Mouse (Mus musculus): Measurements from ENCODE around the gene Car10. TPM values are rescaled to one million over a fixed set of nuclear protein-coding genes. Genes with fewer than 3 reads are reported as not detected.

Gene Car10
- polyA plus RNA-seq, 1 experiment from 2014 or later: 4.0 TPM

DNA sequence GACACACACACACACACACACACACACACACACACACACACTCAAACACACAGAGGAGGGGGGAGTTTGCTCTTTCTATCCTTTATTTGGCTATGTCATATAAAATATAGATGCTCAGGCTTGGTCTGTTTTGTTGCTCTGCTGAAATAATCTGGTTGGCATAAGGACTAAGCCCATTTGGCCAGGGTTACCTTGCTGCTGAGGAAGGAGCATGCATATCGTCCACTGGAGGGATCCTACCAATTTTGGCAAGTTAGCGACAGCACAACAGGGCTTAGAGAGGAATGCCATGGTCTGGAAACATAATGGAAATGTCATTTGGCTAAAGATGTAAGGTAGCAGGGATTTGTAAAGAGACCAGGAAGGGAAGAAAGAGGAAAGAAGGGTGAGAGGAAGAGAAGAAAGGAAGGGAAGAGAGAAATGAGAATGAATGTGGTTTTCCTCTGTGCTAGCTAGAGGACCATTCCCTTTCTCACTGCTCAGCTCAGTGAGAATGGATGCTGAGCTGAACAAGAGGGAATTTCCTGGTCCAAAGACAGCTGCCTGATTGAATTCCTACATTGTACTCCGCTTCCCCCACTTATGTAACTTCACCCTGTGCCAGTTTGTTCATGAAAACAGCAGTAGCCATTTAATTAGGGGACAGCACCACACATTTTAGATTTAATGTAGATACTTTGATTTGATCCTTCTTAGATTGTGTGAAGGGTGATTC is 5.4 kb downstream of the Car10 start:
- Histone ChIP-seq H3K4me3 (no peak overlapping the region), H3K4me1 (peaks cover 19% of the 10 kb centered on the region), H3K36me3 (no peaks in the 10 kb centered on the region), H3K9ac (no peak overlapping the region), H3K27me3 (peaks cover 52% of the 10 kb centered on the region), H3K9me3 (no peaks in the 10 kb centered on the region), H3K4me2 (no peak overlapping the region), H3K27ac (no peak overlapping the region)
- WGBS: 52% methylated on average over 3 of the region's 3 CpGs
- no peak for ATAC-seq (ENCODE audit: insufficient number of reproducible peaks, insufficient read depth, low FRiP score, low TSS enrichment, low read depth)

DNA sequence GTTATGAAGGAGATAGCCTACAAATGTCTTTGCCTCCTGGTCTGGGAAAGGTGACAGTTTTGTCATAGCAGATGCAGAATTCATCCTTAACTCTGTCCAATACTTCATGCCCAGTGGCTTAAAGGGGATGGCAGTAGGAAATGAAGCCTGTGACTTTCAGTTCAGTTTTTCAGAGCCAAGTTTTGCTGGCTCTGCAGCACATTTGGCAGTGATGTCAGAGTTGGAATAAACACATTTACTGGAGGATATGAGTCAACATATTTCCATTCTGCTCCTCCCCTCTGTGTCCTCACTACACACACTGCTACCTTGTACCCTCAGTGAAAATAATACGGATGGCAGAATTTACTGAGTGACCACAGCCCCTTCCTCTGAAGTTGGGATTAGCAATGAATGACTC is 11.6 kb downstream of the Car10 start:
- H3K4me1 ChIP-seq: no peaks in the 10 kb centered on the region
- no peak overlapping the region for H3K27ac ChIP-seq
- no peak overlapping the region for H3K9ac ChIP-seq
- H3K4me2 ChIP-seq: no peak overlapping the region
- H3K9me3 ChIP-seq: no peaks in the 10 kb centered on the region
- H3K27me3 ChIP-seq: no peaks in the 10 kb centered on the region
- no peak for ATAC-seq (ENCODE audit: insufficient number of reproducible peaks, insufficient read depth, low FRiP score, low TSS enrichment, low read depth)
- H3K4me3 ChIP-seq: no peak overlapping the region
- WGBS: 73% methylated on average over 1 of the region's 1 CpGs
- H3K36me3 ChIP-seq: no peaks in the 10 kb centered on the region

DNA sequence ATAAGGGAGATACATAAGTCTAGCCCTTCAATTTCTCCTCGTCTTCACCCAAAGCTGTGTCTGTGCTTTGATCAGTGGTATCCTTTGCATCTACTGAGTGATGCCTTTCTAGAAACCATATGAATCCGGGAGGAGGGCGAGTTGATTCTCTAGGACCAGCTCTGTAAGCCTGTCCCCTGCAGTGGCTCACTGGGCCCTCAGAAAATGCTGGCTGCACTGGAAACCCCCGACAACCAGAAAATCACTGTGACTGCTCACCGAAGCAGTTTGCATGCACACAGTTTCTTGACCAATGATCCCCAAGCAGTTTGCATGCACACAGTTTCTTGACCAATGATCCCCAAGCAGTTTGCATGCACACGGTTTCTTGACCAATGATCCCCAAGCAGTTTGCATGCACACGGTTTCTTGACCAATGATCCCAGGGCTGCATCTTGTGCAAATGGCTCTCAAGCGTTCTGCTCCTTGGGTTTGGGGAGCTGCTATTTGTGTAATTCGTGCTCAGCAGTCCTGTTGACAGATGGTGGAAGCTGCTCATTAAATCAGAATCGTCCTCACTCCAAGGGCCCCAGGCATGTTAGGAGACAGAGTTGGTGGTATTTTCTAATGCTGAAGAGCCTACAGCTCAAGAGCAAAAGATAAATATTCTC is 23.1 kb downstream of the Car10 start:
- ATAC-seq (ENCODE audit: insufficient number of reproducible peaks, insufficient read depth, low FRiP score, low TSS enrichment, low read depth): no peak
- 72% methylated on average over 10 of the region's 10 CpGs for WGBS
- no peak overlapping the region for H3K9ac ChIP-seq
- H3K27ac ChIP-seq: no peak overlapping the region
- no peak overlapping the region for H3K4me3 ChIP-seq
- H3K9me3 ChIP-seq: no peaks in the 10 kb centered on the region
- H3K36me3 ChIP-seq: no peaks in the 10 kb centered on the region
- no peak overlapping the region for H3K4me2 ChIP-seq
- H3K27me3 ChIP-seq: no peaks in the 10 kb centered on the region
- H3K4me1 ChIP-seq: no peaks in the 10 kb centered on the region

DNA sequence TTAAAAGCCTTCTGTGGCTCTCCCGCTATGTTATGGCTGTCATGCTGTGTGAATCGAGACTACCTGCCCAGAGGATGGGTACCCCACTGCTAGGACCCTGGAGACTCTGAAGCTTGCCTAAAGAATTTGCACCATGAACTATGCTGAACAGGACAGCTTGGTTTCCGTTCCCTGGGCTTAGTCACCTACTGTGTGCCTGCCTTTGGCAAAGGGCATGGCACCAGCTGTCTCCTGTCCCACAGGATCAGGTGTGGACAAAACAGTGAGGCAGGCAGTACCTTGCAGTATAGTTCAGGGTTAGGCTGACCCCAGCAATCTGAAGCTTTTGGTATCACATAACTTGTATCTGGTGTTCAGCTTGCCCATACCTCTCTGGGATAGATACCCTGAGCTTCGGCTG is 25.9 kb downstream of the Car10 start:
- Histone ChIP-seq H3K27ac (no peak overlapping the region), H3K9me3 (no peaks in the 10 kb centered on the region), H3K4me1 (no peaks in the 10 kb centered on the region), H3K4me3 (no peak overlapping the region), H3K36me3 (no peaks in the 10 kb centered on the region), H3K9ac (no peak overlapping the region), H3K27me3 (no peaks in the 10 kb centered on the region), H3K4me2 (no peak overlapping the region)
- no peak for ATAC-seq (ENCODE audit: insufficient number of reproducible peaks, insufficient read depth, low FRiP score, low TSS enrichment, low read depth)
- 74% methylated on average over 4 of the region's 4 CpGs for WGBS

DNA sequence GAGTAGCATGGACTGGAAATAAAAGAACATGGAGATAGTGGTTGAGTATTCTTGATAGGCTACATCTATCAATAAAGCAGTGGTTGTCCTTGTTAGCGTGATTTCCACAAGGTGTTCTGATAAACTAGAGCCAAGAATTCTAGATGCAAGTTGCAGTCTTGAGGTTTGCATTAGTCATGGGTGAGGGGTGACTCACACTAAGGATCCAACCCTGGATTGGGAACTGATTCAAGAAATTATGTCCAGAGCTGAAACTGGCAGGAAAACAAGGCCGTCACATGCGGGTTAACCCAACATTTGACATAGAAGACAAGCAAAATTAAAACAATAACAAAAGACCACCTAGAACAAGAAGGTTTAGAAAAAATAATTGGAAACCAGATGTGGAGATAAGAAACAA is 28.6 kb downstream of the Car10 start:
- H3K36me3 ChIP-seq: no peaks in the 10 kb centered on the region
- no peak overlapping the region for H3K4me2 ChIP-seq
- 76% methylated on average over 3 of the region's 3 CpGs for WGBS
- H3K9me3 ChIP-seq: no peaks in the 10 kb centered on the region
- H3K4me3 ChIP-seq: no peak overlapping the region
- ATAC-seq (ENCODE audit: insufficient number of reproducible peaks, insufficient read depth, low FRiP score, low TSS enrichment, low read depth): no peak
- no peak overlapping the region for H3K27ac ChIP-seq
- no peaks in the 10 kb centered on the region for H3K27me3 ChIP-seq
- H3K4me1 ChIP-seq: no peaks in the 10 kb centered on the region
- H3K9ac ChIP-seq: no peak overlapping the region

- WGBS: 70% methylated on average over 2 of the region's 2 CpGs
- H3K27me3 ChIP-seq: no peaks in the 10 kb centered on the region
- H3K4me2 ChIP-seq: no peak overlapping the region
- H3K9me3 ChIP-seq: no peaks in the 10 kb centered on the region
- ATAC-seq (ENCODE audit: insufficient number of reproducible peaks, insufficient read depth, low FRiP score, low TSS enrichment, low read depth): no peak
- H3K4me3 ChIP-seq: no peak overlapping the region
- H3K36me3 ChIP-seq: no peaks in the 10 kb centered on the region
- H3K4me1 ChIP-seq: no peaks in the 10 kb centered on the region
- H3K27ac ChIP-seq: no peak overlapping the region
- no peak overlapping the region for H3K9ac ChIP-seq
Observed at GRCm38 (mm10) chr11:93128481-93128880, 30.7 kb downstream of the Car10 start.

GRCm38 (mm10) chr11:93137841-93138240 is 40.0 kb downstream of the Car10 start:
- 79% methylated on average over 1 of the region's 1 CpGs for WGBS
- Histone ChIP-seq H3K9ac (no peak overlapping the region), H3K27me3 (no peaks in the 10 kb centered on the region), H3K4me2 (no peak overlapping the region), H3K4me1 (no peaks in the 10 kb centered on the region), H3K36me3 (no peaks in the 10 kb centered on the region), H3K4me3 (no peak overlapping the region), H3K27ac (no peak overlapping the region), H3K9me3 (no peaks in the 10 kb centered on the region)
- ATAC-seq (ENCODE audit: insufficient number of reproducible peaks, insufficient read depth, low FRiP score, low TSS enrichment, low read depth): no peak

DNA sequence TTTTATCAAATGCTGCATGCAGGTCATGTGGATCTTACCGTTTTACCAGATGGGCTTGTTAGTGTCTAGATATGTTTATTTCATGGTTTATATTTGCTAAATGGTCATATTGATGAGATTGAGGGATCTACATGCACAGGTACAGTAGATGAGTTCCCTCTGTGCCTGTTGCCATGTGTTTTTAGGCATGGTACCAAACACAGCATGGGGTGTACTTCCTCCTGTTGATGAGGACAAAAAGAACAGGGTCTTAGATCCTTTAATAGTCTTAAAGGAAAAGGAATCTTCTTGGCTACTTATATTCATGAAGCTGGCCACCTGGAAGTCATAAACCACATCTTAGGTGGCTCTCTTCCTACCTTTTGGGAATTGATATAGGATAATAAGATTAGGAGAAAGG is 43.9 kb downstream of the Car10 start:
- Histone ChIP-seq H3K27ac (no peak overlapping the region), H3K4me3 (no peak overlapping the region), H3K4me2 (no peak overlapping the region), H3K9ac (no peak overlapping the region), H3K4me1 (no peaks in the 10 kb centered on the region), H3K27me3 (no peaks in the 10 kb centered on the region), H3K9me3 (no peaks in the 10 kb centered on the region), H3K36me3 (no peaks in the 10 kb centered on the region)
- ATAC-seq (ENCODE audit: insufficient number of reproducible peaks, insufficient read depth, low FRiP score, low TSS enrichment, low read depth): no peak
- 71% methylated on average over 1 of the region's 1 CpGs for WGBS

DNA sequence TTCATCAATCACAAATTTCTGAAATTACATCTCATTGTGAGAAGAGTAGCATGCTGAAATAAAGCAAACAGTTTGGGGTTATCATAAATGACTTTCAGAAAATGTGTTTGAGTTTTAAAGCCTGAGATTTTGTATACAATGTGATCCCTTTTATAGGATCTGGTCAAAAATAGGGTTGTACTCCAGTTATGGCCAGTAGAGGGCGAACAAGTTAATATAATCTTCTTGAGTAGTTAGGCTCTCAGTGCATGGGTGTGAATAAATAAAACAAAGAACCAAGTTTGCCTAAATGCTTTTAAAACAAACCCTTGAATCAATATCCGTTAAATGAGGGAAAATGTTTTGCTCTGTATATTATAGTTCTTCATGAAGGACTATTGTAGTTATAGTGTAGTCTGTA is 46.7 kb downstream of the Car10 start:
- WGBS: 13% methylated on average over 2 of the region's 2 CpGs
- Histone ChIP-seq H3K9ac (no peak overlapping the region), H3K4me2 (no peak overlapping the region), H3K9me3 (no peaks in the 10 kb centered on the region), H3K4me3 (no peak overlapping the region), H3K27ac (no peak overlapping the region), H3K4me1 (no peaks in the 10 kb centered on the region), H3K36me3 (no peaks in the 10 kb centered on the region), H3K27me3 (no peaks in the 10 kb centered on the region)
- ATAC-seq (ENCODE audit: insufficient number of reproducible peaks, insufficient read depth, low FRiP score, low TSS enrichment, low read depth): no peak

DNA sequence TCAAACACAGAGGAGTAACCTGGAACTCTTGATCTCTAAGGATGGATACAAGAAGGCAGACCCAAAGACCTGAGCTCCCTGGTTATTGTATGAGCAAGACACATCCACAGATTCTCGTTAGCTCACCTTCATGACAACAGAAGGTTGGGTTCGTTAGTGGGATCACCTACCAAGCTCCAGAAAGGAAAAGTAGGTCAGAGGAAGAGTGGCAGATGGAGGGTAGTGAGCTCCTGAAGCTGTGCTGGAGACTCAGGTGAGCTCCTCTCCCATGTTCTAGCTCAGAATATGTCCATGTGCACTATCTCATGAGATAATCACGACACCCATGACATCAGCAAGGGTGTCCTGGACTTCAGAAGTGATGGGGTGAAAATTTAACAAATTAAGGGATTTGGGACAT is 57.1 kb downstream of the Car10 start:
- WGBS: 65% methylated on average over 3 of the region's 3 CpGs
- Histone ChIP-seq H3K27ac (no peak overlapping the region), H3K4me3 (no peak overlapping the region), H3K36me3 (no peaks in the 10 kb centered on the region), H3K9ac (no peak overlapping the region), H3K9me3 (no peaks in the 10 kb centered on the region), H3K27me3 (no peaks in the 10 kb centered on the region), H3K4me1 (no peaks in the 10 kb centered on the region), H3K4me2 (no peak overlapping the region)
- ATAC-seq (ENCODE audit: insufficient number of reproducible peaks, insufficient read depth, low FRiP score, low TSS enrichment, low read depth): no peak

DNA sequence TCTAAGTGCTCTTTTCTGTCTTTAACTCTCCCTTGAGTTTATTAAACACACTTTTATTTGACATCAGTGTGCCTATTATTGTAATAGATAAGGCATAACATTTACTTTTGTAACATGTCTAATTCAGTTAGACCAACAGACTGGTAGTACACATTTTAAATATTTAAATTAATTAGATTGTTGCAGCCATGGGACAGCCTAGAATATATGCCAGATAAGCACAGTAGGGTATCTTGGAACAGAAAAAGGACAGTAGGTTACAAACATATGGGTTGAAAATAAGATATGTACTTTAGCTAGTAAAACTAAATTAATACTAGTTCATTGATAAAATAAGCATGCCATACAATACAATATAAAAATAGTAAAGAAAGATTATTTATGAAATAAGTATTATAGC is 74.6 kb downstream of the Car10 start:
- no peak overlapping the region for H3K4me2 ChIP-seq
- no peak overlapping the region for H3K9ac ChIP-seq
- ATAC-seq (ENCODE audit: insufficient number of reproducible peaks, insufficient read depth, low FRiP score, low TSS enrichment, low read depth): no peak
- H3K4me3 ChIP-seq: no peak overlapping the region
- H3K27me3 ChIP-seq: no peaks in the 10 kb centered on the region
- no peaks in the 10 kb centered on the region for H3K9me3 ChIP-seq
- H3K4me1 ChIP-seq: no peaks in the 10 kb centered on the region
- no peaks in the 10 kb centered on the region for H3K36me3 ChIP-seq
- H3K27ac ChIP-seq: no peak overlapping the region

DNA sequence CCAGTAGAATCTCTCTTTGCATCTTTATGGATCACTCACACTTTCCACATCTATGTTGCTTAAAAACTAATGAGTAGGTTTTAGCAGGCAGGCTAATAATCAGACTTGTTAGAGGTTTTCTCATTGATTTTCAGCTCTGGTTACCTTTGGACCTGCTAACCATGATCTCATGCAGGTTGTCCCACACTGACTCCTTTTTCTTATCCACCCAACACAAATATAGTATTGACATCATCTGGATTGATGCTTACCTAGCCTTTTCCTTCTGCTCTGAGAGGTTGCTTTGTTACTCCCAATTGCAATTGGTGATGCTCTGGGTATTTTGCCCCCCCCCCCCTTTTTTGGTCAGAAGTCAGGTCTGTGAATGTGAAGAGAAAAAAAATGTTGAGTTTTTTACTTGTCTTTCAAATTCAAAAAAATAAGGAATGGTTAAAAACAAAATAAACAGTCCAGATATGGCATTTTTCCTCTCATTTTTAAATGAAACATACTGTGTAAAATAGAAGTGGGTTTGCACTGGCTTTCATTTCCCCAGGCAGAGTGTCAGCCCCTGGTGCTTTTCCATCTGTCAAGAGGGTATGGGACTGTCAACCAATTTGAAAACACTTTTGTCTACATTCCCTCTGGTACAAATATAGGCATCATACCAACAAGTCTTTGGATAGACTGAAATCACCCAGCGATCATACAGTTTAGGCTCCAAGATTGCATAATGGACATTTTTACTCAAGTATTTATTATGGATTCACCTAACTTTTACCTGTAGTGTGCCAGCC is 75.9 kb downstream of the Car10 start:
- 91% methylated on average over 1 of the region's 1 CpGs for WGBS

More for the DNA sequence above, 75.9 kb downstream of the Car10 start:
- ATAC-seq (ENCODE audit: insufficient number of reproducible peaks, insufficient read depth, low FRiP score, low TSS enrichment, low read depth): no peak
- no peaks in the 10 kb centered on the region for H3K27me3 ChIP-seq
- no peak overlapping the region for H3K4me2 ChIP-seq
- no peak overlapping the region for H3K9ac ChIP-seq
- no peaks in the 10 kb centered on the region for H3K9me3 ChIP-seq
- H3K4me1 ChIP-seq: no peaks in the 10 kb centered on the region
- H3K36me3 ChIP-seq: no peaks in the 10 kb centered on the region
- no peak overlapping the region for H3K4me3 ChIP-seq
- H3K27ac ChIP-seq: no peak overlapping the region

Data from embryonic facial prominence, embryonic 13.5 days (tissue).